Mouse (Mus musculus): ENCODE data around the gene Cdc42ep1.

Cdc42ep1 gene

DNA sequence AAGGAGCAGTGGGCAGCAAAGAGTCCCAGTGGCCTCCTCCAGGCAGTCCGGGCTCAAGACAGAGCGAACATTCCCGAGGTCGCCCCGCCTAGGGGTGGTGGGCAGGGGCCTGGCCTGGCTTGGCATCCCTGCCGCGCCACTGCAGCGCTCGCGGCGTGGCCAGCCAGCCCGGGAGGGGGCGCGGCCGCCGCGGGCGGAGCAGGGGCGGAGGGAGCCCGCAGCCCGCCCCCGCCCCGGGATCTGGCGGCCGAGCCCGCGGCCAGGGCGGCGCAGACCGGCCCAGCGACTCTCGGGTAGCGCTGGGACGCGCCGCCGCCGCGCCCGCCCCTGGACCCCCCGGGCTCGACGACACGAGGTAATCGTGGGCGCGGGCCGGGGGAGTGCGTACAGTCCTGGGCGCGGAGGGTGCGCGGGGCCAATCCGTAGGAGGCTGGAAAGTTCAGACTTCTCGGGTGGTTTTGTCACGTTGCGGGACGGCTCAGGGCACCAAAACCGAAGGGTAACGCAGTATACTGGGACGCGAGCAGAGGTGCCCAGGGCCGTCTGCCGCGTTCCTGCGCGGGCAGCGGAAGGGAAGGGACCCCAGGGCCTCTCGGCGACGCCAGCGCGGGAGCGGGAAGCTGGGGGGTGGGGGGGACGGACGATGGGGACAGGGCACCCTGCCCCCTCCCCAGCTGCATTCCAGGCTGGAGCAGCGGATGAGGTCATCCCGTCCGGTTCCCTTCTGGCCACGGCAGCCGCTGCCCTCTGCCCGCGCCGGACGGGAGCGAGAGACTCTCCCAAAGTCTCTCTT lies at the start of gene Cdc42ep1:
Gene Cdc42ep1, plus strand, starts transcription at position 254 of the 793 bp plus-strand sequence.
- peak; percentile 69 for DNase-seq (ENCODE audit: low spot score)

DNA sequence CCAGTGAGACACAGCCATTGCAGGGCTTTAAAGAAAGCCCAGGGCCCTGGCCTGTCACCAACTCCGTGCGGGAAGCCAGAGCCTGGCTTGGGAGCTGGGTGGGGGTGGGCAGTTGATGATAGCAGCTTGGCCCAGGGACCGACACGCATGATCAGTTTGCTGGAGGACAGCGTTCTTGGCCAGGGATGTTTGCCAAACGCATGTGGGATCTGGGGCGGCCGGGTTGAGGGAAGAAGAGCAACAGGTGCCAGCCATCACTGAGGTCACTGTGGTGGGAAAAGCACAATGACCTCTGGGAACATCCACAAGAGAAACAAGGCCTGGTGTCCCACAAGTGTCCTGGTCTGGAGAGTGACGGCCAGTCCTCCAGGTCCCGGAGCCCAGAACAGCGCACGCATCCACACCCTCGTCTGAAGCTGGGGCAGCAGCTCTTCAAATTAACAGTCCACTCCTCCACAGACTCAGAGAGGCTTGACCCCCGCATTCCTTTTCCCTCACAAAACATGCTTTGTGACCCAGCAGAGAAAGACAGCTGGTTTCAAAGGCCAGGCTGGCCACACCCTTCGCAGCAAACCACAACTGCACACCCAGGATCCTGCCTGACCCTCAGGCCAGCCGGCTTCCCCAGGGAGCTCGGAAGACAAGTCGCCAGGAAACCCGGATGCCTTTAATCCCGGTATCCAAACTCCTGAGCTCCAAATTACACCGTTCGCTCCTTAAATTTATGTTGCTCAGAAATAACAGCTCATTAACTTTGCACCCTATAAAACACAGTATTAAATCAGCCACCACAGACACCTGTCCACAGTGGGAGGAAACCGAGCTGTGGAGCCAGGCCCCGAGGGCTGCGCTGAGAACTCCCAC lies 46.0 kb upstream of the Cdc42ep1 start:
- peak; percentile 60 for DNase-seq (ENCODE audit: low spot score)

DNA sequence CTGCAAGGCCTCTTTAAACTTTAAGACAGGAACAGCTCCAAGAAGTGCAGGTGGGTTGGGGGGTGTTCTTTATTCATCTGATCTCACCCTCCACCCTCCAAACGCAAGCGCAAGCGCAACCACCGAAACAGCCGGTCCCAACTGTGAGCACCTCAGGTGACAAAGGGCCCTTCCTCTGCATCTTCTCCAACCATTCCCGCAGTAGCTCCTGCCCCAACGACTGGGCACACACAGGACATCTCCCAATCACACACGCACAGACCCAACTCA lies 45.4 kb upstream of the Cdc42ep1 start:
- DNase-seq (ENCODE audit: low spot score): no peak

GRCm38 (mm10) chr15:78799029-78799428 lies 43.4 kb upstream of the Cdc42ep1 start:
- no peak for DNase-seq (ENCODE audit: low spot score)

DNA sequence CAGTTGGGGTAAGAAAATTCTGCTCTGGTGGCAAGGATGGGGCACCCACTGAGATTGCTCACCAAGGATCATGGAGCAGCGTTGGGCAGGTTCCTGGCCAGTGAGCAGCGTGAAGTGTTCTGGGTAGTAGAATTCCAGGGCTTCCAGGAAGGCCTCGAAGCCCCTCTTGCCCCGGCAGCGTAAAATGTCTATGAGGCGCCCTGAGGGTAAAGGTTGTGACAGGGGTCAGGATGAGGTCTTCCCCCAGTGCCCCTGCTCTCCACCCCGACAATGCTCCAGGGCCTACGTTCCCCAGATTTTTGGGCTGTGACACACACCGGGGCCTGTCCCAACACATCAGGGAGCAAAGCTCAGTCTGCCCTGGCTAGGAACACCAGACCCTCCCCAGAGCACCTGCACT lies 40.9 kb upstream of the Cdc42ep1 start:
- peak; percentile 14 for DNase-seq (ENCODE audit: low spot score)

DNA sequence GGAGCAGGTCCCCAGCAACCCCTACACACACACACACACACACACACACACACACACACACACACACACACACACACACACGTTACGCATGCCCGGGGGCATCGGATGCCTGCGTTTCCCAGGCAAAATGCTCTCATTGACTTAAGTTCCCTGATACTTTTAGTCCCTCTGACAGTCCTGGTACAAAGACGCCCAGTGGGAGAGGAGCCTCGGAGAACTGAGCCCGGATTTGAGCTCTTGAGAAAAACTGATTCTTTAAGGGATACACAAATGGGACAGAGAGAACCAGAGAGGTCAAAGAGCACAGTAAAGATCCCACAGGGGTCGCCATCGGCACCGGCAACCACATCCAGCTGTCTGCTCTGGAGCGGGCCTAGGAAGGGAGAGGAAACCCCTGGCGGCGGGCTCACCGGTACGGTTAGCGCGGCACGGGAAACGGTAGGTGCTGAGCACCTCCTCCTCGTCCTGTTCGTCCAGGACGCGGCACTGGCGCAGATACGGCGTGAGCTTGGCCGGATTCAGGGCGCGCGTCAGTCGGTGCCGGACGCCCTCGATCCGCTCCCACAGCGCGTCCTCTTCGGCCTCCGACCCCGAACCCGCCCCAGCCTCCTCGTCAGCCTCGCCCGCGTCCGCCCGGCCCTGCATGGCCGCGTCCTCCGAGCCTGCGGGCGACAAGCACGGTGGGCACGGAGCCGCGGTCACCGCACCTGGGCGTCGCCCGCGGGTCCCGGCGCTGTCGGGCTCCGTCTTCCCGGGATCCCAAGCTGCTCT lies 40.3 kb upstream of the Cdc42ep1 start:
- peak; percentile 24 for DNase-seq (ENCODE audit: low spot score)

DNA sequence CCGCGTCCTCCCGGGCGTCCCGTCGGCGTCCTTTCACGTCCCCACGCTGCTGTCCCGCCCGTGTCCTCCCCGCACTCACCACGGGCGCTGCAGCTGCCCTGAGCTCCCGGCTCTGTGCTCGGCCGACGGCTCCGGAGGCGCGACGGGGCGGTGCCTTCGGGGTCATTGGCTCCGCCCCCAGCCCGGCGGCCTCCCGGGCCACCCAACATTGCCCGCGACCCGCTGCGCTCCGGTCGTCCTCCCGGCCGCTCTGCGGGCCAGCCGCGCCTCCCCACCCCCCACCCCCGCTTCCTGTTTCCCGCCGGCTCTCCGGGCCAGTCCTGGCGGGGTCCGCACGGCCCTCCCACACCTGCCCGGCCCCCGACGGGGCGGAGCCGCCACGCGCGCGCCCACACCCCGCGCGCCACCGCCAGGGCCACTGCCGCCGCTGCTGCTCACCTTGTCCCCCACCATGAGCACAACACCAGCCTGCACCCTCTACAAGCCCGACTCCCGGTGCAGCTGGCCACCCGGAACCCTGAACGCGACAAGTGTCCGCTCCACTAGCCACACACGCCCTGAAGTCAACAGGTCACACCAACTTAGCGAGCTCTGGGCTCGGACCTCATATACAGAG lies 39.5 kb upstream of the Cdc42ep1 start, which contains the start of gene Card10:
Gene Card10, minus strand, starts transcription at position 267 of the 616 bp plus-strand sequence.
- peak; percentile 64 for DNase-seq (ENCODE audit: low spot score)

DNA sequence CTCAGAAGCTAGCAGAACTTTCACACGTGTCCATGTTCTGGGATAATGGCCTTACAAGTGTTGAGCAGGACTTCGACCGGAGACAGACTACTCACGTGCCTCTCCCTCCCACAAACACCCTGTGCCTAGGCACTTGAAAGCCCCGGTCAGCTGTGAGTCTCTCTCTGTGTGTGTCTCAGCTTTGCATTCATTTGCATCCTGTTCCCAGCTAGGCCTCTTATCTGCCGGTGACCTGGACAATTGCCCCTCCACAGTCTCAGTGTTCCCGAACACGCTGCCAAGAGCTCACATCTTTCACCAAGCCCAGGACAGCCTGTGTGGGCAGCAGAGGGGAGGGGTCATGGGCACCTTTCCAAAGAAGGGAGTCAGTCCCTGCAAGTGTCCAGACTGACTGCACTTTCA lies 38.9 kb upstream of the Cdc42ep1 start:
- peak; percentile 48 for DNase-seq (ENCODE audit: low spot score)

GRCm38 (mm10) chr15:78804326-78804725 lies 38.1 kb upstream of the Cdc42ep1 start:
- DNase-seq (ENCODE audit: low spot score): no peak

DNA sequence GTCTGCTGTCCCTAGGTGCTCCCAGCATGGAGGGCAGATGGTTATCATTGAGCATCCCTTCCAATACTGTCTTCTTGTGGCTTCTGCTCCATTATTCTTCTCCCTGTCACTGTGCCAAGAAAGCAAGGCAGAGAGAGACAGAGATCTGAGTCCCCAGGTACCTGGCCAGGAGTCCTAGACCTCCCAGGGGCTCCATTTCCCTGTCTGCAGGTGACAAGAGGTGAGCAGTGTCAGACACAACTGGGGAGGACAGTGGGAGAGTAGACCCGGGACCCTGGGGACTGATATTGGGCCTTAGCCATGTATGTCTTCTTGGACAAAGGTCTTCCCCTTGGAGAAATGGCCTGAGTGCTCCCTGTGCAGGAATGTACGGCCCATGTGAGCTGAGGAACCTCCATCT lies 37.1 kb upstream of the Cdc42ep1 start:
- DNase-seq (ENCODE audit: low spot score): no peak

GRCm38 (mm10) chr15:78806614-78807013 lies 35.8 kb upstream of the Cdc42ep1 start:
- DNase-seq (ENCODE audit: low spot score): no peak

DNA sequence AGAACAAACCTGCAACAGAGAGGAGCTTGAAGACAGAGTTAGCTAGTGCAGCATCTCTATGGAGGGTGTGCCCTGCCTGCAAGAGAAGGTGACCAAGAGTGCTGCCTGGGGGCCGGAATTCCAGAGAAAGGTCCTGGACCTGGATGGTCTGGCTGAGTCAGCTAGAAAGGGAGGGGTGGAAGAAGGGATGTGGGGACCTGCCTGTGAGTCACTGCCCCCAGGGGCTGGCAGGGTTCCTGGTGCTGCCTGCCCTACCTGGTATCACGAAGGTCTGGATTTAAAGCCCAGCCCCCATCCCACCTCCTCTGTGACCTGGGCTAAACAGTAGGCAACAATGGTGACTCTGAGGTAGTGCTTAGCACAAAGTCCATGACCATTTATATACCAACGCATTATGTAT lies 35.3 kb upstream of the Cdc42ep1 start:
- no peak for DNase-seq (ENCODE audit: low spot score)

DNA sequence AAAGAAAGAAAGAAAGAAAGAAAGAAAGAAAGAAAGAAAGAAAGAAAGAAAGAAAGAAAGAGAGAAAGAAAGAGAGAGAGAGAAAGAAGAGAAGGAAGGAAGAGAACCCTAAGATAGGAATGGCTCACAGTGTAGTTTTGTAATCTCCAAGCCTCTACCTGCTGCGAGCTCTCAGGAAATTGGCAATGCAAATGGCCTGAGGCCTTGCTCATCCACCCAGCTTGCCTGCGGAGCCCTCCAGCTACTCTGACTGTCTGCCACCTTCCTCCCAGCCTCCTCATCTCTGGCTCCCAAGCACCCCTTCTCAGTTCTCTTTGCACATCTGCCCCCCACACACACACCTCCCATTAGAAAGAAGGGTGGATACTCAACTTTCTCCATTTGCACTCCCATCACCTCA lies 33.4 kb upstream of the Cdc42ep1 start:
- DNase-seq (ENCODE audit: low spot score): no peak

DNA sequence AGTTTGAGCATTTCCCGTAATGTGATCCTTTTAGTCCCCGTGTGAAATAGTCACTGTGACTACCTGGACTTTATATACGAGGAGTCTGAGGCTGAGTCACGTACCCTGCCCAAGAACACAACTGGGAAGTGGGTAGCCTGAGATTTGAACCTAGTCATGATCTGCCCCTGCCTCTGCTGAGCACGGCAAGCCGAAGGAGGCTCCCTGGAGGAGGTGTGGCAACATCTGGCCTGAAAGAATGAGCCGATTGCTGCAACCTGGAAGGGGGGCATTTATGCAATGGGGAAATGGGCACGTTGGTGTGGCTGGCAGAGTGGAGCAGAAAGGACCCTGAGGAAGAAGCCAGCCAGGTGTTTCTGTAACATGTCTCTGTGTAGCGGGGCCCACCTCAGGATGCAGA lies 32.7 kb upstream of the Cdc42ep1 start:
- DNase-seq (ENCODE audit: low spot score): no peak

- no peak for DNase-seq (ENCODE audit: low spot score)
These were observed 32.3 kb upstream of the Cdc42ep1 start for GRCm38 (mm10) chr15:78810146-78810545.

- DNase-seq (ENCODE audit: low spot score): no peak
These were observed 28.8 kb upstream of the Cdc42ep1 start for GRCm38 (mm10) chr15:78813603-78814002.

GRCm38 (mm10) chr15:78815314-78816073 lies 26.9 kb upstream of the Cdc42ep1 start:
- DNase-seq (ENCODE audit: low spot score): no peak

- DNase-seq (ENCODE audit: low spot score): no peak
These were observed 26.4 kb upstream of the Cdc42ep1 start for GRCm38 (mm10) chr15:78816074-78816391.

- peak; percentile 94 for DNase-seq (ENCODE audit: low spot score)
These were observed 15.9 kb upstream of the Cdc42ep1 start for GRCm38 (mm10) chr15:78826213-78827204.

GRCm38 (mm10) chr15:78828315-78828714 lies 14.1 kb upstream of the Cdc42ep1 start:
- no peak for DNase-seq (ENCODE audit: low spot score)
